Mouse (Mus musculus): Measurements from ENCODE around the gene Trak1. TPM values are rescaled to one million over a fixed set of nuclear protein-coding genes. Genes with fewer than 3 reads are reported as not detected.

The Trak1 gene
- total RNA-seq, 1 experiment, result 18.9 TPM

DNA sequence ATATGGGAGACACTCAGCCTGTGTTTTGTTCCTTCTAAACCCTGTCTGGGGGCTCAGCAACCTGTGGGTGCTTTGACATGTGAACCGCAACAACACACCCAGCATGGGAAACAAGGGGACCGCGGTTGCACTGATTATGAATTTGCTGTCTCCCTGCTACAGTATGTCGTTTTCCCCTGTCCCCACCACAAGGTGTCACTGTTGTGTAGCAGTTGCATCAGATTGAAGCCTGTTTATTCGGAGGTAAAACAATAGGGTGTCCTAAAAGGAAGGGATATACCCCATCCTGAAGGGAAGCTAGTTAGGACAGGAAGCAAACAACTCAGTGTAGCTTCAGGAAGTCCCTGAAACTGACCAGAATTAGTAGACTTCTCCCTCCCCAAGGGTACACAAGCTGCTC lies 182.2 kb downstream of the Trak1 start:
- Histone ChIP-seq H3K9ac (ENCODE audit: insufficient read depth, low read depth, low read length, poor library complexity, severe bottlenecking) (no peak overlapping the region), H3K27ac (ENCODE audit: insufficient read depth, low read depth, low read length, poor library complexity, severe bottlenecking) (no peak overlapping the region), H3K36me3 (ENCODE audit: control insufficient read depth, insufficient read depth, low read length, poor library complexity, severe bottlenecking) (no peaks in the 10 kb centered on the region), H3K4me3 (ENCODE audit: insufficient read depth in 1 of 2, low read depth in 1 of 2, low read length in 2 of 2, poor library complexity in 1 of 2, severe bottlenecking in 1 of 2) (no peak overlapping the region), H3K4me1 (ENCODE audit: control insufficient read depth in 2 of 2, insufficient read depth in 2 of 2, low read length in 2 of 2, poor library complexity in 1 of 2) (no peaks in the 10 kb centered on the region), H3K9me3 (ENCODE audit: control insufficient read depth, insufficient read depth, low read depth, low read length) (no peaks in the 10 kb centered on the region)
- in situ Hi-C loops (cut with MboI; ENCODE audit: low sequenced_read_pairs in 2 of 2, unreplicated experiment in 2 of 2), result loop anchor here in 1 of 2 experiments (10.0 kb wide), 2 partner anchors 205 to 235 kb away; no protein-coding TSS in a partner anchor
- DNase-seq (ENCODE audit: low read depth, low spot score), result peak; percentile 69
- TF ChIP-seq CHD2 (IDR thresholded peaks at IDR 0.05; ENCODE audit: low read depth, low read length), result 0 out of 2 replicates have a peak, but pooled peaks have one; percentile 28
- peak; percentile 84; the same call in 1 of the 2 replicates for TF ChIP-seq ZC3H11A (IDR thresholded peaks at IDR 0.05; ENCODE audit: borderline replicate concordance, low read depth, low read length)
- TF ChIP-seq ZNF384 (IDR thresholded peaks at IDR 0.05; ENCODE audit: low read depth, low read length), result no peak

DNA sequence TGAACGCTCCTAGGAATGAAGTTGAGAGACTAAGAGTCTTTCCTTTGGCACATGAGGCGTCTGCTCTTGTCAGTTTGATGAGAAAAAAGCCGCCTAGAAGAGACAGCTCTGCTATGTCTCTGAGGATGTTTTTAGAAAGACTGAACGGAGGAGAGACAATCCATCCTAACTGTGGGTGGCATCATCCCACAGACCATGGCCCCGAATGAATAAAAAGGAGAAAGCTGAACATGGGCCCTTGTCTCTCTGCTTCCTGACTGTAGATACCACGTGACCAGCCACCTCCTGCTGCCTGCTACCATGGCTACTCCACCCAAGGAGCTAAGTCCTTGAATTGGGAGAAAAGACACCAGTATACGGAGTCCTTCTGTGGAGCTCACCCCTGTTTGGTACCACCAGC lies 189.9 kb downstream of the Trak1 start:
- Histone ChIP-seq H3K4me3 (ENCODE audit: insufficient read depth in 1 of 2, low read depth in 1 of 2, low read length in 2 of 2, poor library complexity in 1 of 2, severe bottlenecking in 1 of 2) (no peak overlapping the region), H3K27ac (ENCODE audit: insufficient read depth, low read depth, low read length, poor library complexity, severe bottlenecking) (no peak overlapping the region), H3K9me3 (ENCODE audit: control insufficient read depth, insufficient read depth, low read depth, low read length) (no peaks in the 10 kb centered on the region), H3K9ac (ENCODE audit: insufficient read depth, low read depth, low read length, poor library complexity, severe bottlenecking) (no peak overlapping the region), H3K4me1 (ENCODE audit: control insufficient read depth in 2 of 2, insufficient read depth in 2 of 2, low read length in 2 of 2, poor library complexity in 1 of 2) (no peaks in the 10 kb centered on the region), H3K36me3 (ENCODE audit: control insufficient read depth, insufficient read depth, low read length, poor library complexity, severe bottlenecking) (no peaks in the 10 kb centered on the region)
- TF ChIP-seq MAFK (IDR thresholded peaks at IDR 0.05; ENCODE audit: insufficient read depth, low read depth, low read length) (no peak), ZNF384 (IDR thresholded peaks at IDR 0.05; ENCODE audit: low read depth, low read length) (no peak), ZC3H11A (IDR thresholded peaks at IDR 0.05; ENCODE audit: borderline replicate concordance, low read depth, low read length) (no peak), CHD2 (IDR thresholded peaks at IDR 0.05; ENCODE audit: low read depth, low read length) (no peak)
- in situ Hi-C loops (cut with MboI; ENCODE audit: low sequenced_read_pairs in 2 of 2, unreplicated experiment in 2 of 2), result loop anchor here in 1 of 2 experiments (10.0 kb wide), 1 partner anchor 108 kb away; no protein-coding TSS in a partner anchor
- DNase-seq (ENCODE audit: low read depth, low spot score), result no peak

DNA sequence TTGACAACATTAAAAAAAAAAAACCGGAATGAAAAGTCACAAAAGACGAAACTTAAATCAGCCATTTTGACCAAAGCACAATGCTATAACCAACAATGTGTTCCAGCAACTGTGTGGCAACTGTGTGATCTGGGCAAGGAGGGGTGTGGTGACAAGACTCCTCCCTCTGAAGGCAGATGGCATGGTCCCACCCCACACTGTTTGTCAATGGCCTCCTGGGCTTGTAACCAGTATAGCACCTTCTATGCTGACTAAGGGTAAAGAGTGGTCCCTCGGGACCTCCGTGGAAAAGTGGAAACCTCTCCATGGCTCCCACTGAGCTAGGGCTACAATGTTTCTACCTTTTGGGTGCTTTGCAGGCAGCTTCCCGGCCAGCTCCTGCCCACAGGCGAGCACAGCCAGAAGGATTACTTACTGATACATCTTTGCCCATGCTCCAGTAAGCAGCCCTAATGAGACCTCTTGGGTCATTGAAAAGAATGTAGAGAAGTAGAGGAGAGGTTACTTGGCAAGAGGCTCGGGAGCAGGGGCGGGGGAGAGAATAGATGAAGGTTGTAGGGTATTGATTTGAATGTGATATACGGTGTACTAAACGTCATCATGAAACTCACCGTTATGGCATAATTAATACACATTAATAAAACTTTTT lies 194.4 kb downstream of the Trak1 start:
- no peak for DNase-seq (ENCODE audit: low read depth, low spot score)
- Histone ChIP-seq H3K9ac (ENCODE audit: insufficient read depth, low read depth, low read length, poor library complexity, severe bottlenecking) (no peak overlapping the region), H3K36me3 (ENCODE audit: control insufficient read depth, insufficient read depth, low read length, poor library complexity, severe bottlenecking) (no peaks in the 10 kb centered on the region), H3K4me1 (ENCODE audit: control insufficient read depth in 2 of 2, insufficient read depth in 2 of 2, low read length in 2 of 2, poor library complexity in 1 of 2) (0 out of 4 replicates have a peak, but pooled peaks cover 0 to 2% of the 10 kb centered on the region in 2 experiments), H3K27ac (ENCODE audit: insufficient read depth, low read depth, low read length, poor library complexity, severe bottlenecking) (no peak overlapping the region), H3K4me3 (ENCODE audit: insufficient read depth in 1 of 2, low read depth in 1 of 2, low read length in 2 of 2, poor library complexity in 1 of 2, severe bottlenecking in 1 of 2) (no peak overlapping the region), H3K9me3 (ENCODE audit: control insufficient read depth, insufficient read depth, low read depth, low read length) (no peaks in the 10 kb centered on the region)
- TF ChIP-seq CHD2 (IDR thresholded peaks at IDR 0.05; ENCODE audit: low read depth, low read length) (no peak), ZNF384 (IDR thresholded peaks at IDR 0.05; ENCODE audit: low read depth, low read length) (no peak), MAFK (IDR thresholded peaks at IDR 0.05; ENCODE audit: insufficient read depth, low read depth, low read length) (no peak), HCFC1 (IDR thresholded peaks at IDR 0.05; ENCODE audit: borderline replicate concordance, insufficient read depth, low read length) (no peak), ZC3H11A (IDR thresholded peaks at IDR 0.05; ENCODE audit: borderline replicate concordance, low read depth, low read length) (no peak)
- in situ Hi-C loops (cut with MboI; ENCODE audit: low sequenced_read_pairs in 2 of 2, unreplicated experiment in 2 of 2), result no loop called here

DNA sequence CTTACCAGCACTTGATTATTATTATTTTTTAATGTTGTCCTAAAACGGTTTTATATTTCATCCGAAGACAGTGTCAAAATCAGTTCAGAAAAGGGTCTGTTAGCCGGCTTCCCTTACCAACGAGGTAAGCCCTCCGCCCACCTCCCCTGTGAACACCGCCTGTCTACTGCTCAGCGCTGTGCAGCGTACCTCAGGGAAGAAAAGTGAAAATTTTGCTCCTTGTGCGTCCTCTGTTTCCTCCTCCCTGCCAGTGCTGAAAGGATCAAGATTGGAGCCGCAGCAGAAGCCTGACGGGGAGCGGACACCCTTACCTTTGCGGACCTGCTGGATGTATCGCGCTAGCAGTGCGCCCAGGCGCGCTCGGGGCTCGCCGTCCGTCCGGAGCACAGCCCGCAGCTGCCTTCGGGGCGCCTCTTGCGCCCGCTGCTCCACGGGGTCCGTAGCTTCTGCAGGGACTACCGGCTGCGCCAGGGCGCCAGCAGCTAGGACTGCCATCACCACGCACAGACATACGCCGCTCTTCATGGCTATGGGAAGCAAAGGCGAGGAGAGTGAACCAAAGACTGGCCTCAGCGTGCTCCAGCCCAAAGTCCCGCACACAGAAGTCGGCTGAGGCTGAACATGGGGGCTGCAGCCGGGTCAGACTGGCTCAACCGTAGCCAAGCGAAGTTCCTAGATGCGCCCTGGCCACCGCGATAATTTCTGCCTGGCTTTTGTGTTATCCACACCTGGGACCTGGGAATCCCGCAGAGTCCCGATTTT lies 196.9 kb downstream of the Trak1 start:
- Histone ChIP-seq H3K9ac (ENCODE audit: insufficient read depth, low read depth, low read length, poor library complexity, severe bottlenecking) (peak overlapping the region; percentile 4; the same call in 1 of the 2 replicates), H3K4me1 (ENCODE audit: control insufficient read depth in 2 of 2, insufficient read depth in 2 of 2, low read length in 2 of 2, poor library complexity in 1 of 2) (0 out of 4 replicates have a peak, but pooled peaks cover 0 to 2% of the 10 kb centered on the region in 2 experiments), H3K27ac (ENCODE audit: insufficient read depth, low read depth, low read length, poor library complexity, severe bottlenecking) (no peak overlapping the region), H3K9me3 (ENCODE audit: control insufficient read depth, insufficient read depth, low read depth, low read length) (no peaks in the 10 kb centered on the region), H3K4me3 (ENCODE audit: insufficient read depth in 1 of 2, low read depth in 1 of 2, low read length in 2 of 2, poor library complexity in 1 of 2, severe bottlenecking in 1 of 2) (peak overlapping the region; percentile 54 to 63), H3K36me3 (ENCODE audit: control insufficient read depth, insufficient read depth, low read length, poor library complexity, severe bottlenecking) (no peaks in the 10 kb centered on the region)
- TF ChIP-seq MAFK (IDR thresholded peaks at IDR 0.05; ENCODE audit: insufficient read depth, low read depth, low read length), result no peak
- TF ChIP-seq HCFC1 (IDR thresholded peaks at IDR 0.05; ENCODE audit: borderline replicate concordance, insufficient read depth, low read length), result no peak
- no peak for TF ChIP-seq ZNF384 (IDR thresholded peaks at IDR 0.05; ENCODE audit: low read depth, low read length)
- no peak for TF ChIP-seq CHD2 (IDR thresholded peaks at IDR 0.05; ENCODE audit: low read depth, low read length)
- TF ChIP-seq ZC3H11A (IDR thresholded peaks at IDR 0.05; ENCODE audit: borderline replicate concordance, low read depth, low read length), result no peak
- in situ Hi-C loops (cut with MboI; ENCODE audit: low sequenced_read_pairs in 2 of 2, unreplicated experiment in 2 of 2), result no loop called here
- no peak for DNase-seq (ENCODE audit: low read depth, low spot score)

Data from ES-E14 (cell line).